Mouse (Mus musculus) c-Kit-positive CD71-positive TER-119-negative erythroid progenitor cells, embryonic 14.5 days (primary cell): ENCODE data around the gene R3hdm2.
A peak's percentile ranks its signal among the peaks of the same experiment; 100 is the strongest.

ENCODE experiments used
- DNase-seq: peaks from one replicate; pipeline ENCODE4 v3.0.0-alpha.2; 2013; ENCODE audit warnings: low read depth

The R3hdm2 gene

GRCm38 (mm10) chr10:127380251-127380691 is at the start of gene R3hdm2:
Gene R3hdm2, plus strand, starts transcription at chr10:127380327.
- DNase-seq: peak; percentile 75

DNA sequence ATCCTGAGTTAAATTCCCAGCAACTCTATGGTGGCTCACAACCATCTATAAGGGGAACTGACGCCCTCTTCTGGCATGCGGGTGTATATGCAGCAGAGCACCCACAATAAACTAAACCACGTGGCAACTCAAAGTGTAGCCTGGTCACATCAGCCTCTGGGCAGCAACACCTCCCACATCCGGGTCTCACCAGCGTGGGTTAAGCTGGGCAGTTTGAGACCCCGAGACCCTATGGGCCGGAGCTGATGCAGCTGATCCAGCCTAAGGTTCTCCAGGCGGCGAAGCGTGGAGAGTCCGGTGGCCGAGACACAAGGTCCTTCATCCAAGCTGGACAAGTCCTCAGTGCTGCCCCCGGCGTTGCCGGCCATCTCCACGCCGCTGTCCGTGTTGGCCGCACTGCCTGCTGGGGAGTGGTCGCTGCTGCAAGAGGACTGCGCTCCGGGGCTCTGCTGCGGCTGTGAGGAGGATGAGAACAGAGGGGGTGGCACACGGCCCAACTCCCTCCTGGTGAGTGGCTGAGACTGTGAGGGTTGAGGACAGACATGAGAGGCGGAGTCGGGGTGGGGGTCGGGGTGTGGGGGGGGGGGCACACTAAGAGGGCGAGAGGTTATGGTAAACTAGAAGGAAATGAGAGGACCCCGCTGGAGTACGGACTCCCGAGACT is 47.8 kb upstream of the R3hdm2 start:
- DNase-seq: no peak

DNA sequence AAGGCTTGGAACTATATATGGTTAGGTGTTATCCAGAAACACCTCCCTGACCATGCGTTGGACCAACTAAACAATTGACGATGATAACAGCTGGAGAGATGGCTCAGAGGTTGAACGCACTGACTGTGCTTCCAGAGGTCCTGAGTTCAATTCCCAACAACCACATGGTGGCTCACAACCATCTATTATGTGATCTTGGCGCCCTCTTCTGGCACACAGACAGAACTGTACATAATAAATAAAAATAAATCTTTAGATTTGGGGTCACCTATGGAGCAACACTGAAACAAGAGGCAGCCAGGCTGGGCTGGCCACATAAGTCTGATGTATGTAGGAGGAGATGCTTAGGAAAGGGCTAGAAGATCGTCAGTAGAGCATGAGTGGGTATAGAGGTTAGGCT is 47.0 kb upstream of the R3hdm2 start:
- no peak for DNase-seq

- no peak for DNase-seq
Measured at GRCm38 (mm10) chr10:127335271-127335670, 44.9 kb upstream of the R3hdm2 start.

DNA sequence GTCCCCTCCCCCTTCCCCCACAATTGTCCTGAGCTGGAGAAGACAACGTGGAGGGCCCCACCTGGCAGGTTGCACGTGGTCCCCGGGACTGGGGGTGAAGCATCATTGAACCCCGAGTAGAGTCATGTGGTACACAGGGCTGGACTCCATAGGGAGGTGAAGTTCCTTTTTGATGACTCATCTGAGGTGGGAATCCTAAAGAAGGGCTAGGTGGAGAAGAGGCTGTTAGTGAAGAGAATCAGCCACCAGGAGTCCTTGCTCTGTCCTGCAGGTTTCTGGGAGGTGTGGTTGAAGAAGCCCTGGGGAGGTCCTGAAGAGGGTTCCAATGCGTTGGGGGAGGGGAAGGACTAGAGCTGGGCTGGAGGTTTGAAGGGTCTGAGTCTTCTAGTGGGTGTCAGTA is 43.2 kb upstream of the R3hdm2 start:
- DNase-seq: no peak

- no peak for DNase-seq
Measured at GRCm38 (mm10) chr10:127337536-127338099, 42.5 kb upstream of the R3hdm2 start.

DNA sequence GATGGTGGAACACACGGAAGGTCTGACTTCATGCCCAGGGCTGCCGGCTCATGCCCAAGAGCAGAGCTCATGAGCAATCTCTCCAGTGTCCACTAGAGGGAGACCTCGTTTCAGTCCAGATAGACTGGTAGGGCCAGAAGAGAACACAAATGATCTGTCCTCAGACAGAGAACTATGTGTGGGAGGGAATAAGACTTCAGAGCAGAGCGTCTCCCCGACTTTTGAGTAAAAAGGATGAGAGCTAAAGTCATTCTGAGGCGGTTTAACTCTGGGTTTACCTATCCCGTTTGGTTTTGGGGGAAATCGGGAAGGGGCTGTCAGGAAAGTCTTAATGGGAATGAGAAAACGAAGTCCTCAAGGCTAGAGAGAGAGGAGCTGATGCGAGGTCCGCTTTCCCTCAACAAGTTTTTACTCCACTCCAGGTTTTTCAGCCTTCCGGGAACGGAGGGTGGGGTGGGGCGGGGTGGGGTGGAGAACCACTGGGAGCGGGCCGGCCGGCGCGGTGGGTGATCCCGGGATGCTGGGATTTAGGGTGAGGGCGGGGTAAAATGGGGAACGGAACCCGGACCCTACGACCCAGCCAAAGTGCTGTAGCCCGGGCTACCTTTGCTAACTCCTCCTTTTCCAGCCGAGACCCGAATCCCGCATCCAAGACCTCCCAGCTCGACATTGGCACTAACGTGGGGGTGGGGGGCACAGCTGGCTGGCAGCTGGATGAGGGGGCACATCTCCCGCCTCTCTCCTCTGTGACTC is 41.0 kb upstream of the R3hdm2 start:
- DNase-seq: peak; percentile 87

DNA sequence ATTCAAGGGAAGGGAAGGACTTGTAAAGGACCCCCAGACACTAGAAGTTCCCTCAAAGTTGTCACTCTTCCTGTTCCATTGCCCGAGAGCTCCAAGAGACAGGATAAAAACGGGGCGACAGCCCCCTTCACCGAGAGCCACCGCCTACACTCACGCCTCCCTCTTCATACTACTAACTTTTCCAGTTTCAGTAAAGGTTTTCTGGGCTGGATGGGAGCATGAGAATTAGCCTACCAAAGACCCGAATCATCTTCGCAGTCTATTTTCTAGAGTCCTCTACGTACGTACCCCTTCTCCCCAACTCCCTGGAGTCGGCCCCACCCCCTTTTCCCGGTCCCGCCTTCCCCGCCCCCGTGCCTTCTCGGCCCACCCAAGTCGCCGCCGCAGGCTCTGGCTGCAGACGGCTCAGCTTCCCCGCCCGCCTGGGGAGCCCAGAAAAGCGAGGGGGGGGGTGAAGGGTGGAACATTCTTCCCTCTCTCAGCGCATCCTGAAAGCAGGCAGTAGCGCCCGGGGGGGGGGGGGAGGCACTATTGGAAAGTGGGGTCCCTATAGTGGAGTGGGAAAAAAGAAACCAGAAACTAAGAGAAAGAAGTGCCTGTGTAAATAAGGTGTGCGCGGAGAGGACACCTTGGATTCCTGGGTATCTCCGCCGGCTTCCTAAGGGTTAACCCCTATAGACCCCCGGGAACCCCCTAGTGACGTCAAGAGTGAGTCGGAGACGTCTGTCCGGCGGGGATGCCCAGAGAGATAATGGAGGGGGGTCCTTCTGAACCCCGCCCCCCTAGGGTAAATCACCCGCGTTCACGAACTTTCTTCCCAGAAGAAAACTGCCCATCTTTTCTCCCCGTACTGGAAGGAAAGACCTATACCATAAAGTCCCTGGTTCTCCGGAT is 40.2 kb upstream of the R3hdm2 start:
- DNase-seq: no peak

DNA sequence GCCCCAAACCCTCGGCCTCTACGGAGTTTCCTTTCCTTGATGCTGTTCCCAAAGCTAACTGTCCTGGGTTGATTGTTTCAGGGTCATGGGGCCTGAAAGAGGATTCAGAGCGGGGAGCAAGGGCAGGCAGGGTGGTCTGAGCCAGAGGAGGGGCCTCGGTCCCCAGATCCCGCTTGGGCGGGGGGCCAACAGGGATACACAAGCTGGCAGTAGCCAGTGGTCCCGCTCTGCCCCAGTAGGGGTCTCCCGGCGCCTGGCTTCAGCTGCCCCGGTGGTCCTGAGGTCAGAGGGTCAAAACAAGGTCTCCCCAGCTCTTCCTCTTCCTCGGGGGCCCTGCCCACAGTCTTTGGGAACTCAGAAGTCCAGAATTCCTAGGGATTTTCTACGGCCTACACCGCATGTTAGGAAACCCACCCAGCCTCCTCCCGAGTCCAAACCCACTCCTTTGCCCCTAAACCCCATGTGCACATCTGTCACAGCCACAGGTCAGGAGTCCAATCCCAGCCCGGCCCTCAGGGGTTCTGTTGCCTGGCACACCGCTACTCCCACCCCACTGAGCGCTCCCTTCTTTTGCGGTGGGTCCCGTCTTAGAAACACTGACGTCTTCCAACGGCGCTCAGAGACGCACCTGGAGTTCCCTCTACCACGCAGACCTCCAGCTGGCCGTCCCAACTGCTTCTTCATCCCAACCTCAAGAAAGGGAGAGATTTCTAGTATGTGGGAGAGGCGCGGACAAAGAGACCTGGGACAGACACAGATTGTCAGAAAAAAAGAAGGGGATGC is 39.4 kb upstream of the R3hdm2 start:
- DNase-seq: no peak

GRCm38 (mm10) chr10:127341360-127341690 is 38.8 kb upstream of the R3hdm2 start:
- DNase-seq: no peak

DNA sequence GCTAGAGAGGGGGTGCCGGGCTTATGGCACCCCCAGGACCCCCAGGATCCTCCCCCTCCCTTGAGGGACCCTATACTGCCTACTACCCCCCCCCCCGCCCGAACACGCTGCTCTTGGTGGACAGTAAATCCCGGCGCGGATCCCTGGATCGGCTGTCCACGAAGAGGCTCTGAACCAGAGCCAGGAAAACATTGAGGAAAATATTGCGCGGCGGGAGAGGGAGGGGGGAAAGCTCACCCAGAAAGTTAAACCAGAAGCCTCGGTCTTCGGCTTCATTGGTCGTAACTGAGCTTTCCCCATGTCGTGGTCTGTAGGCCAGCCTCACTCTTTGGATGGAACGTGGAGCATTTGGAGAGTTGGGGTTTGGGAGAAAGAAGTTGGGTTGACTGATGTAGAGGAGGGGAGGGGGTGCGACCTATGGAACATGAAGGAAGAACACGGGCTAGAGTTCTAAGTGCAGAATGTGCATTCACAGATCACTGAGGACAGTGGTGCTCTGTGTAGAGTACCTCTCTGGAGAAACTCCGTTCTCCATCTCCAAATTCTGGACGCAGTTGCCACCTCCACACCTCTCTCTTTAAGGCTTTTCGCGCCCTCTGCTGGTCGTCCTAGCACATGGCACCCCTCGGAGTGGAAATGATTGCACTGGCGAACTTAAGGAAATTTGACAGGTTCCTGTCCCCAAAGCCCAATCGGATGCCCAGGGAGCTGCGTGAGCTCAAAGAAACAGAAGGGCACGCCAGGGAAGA is 38.1 kb upstream of the R3hdm2 start, which contains the start of gene Gli1:
TSS of gene Gli1 (minus strand) at position 84 of the 749 bp plus-strand sequence.
- DNase-seq: peak; percentile 84

GRCm38 (mm10) chr10:127343029-127343428 is 37.1 kb upstream of the R3hdm2 start:
- no peak for DNase-seq

- no peak for DNase-seq
Measured at GRCm38 (mm10) chr10:127346173-127346572, 34.0 kb upstream of the R3hdm2 start.

DNA sequence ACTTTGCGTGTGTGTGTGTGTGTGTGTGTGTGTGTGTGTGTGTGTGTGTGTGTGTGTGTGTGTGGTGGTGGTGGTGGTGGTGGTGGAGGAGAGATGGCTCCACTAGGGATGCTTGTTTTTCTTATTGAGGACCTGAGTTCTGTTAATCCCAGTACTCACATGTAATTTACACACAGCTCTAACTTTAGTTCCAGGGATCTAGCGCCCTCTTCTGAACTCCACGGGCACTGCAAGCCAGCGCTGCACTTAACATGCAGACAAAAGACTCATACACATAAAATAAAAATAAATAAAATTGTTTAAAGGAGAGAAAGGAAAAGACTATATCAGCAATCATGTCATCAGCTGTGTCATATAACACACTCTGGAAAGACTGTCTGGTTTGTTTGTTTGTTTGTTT is 31.2 kb upstream of the R3hdm2 start:
- peak; percentile 32 for DNase-seq

DNA sequence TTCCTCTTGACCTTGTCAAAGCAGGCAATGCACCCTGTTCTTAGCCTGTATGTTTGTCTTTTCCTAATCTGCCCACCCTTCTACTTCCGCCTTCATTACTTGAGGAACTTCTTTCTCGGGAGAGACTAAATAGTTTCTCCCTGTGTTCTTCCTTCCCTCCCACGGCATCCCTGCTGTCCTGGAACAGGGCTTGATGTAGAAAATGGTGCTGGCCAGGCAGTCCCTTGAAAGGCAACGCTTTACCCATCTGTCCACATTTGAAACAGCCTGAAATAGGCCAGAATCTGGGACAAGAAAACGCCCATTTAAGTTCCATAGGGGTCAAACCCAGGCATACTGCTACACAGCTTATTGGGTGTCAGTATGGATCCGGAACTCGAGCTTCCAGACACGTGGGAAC is 30.3 kb upstream of the R3hdm2 start:
- DNase-seq: no peak

- peak; percentile 40 for DNase-seq
Measured at GRCm38 (mm10) chr10:127350594-127351284, 29.4 kb upstream of the R3hdm2 start.

DNA sequence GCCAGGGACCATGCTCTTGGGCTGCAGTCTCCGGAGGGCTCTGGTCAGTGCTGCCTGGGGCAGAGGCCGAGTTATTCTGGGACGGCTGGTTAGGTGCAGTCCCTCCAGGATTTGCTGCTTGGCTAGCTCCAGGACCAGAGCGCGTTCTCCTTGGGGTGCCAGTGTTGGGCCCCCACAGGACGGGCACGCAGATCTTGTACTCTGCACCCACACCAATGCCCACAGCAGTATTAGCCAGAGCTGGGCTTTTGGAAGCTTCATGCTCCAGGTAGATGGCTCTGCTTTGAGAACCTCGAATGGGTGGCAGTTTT is 28.9 kb upstream of the R3hdm2 start:
- DNase-seq: no peak

DNA sequence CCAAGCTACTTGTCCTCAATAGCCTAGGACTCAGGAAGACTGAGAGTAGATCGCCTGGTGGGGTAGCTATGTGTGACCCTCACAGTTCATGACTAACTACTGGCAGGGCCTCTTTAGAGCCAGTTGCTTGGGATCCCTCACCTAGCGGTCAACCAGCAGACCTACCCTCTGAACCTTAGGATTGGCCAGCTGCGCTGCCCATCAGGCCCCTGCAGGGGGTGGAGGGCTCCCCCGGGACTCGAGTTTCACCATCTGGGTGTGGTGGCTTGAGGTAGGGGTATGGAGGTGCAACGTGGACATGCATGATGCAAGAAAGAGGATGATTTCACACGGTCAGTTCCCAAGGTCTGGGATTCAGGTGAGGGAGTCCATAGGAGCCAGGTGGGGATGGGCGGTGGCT is 28.4 kb upstream of the R3hdm2 start:
- no peak for DNase-seq

DNA sequence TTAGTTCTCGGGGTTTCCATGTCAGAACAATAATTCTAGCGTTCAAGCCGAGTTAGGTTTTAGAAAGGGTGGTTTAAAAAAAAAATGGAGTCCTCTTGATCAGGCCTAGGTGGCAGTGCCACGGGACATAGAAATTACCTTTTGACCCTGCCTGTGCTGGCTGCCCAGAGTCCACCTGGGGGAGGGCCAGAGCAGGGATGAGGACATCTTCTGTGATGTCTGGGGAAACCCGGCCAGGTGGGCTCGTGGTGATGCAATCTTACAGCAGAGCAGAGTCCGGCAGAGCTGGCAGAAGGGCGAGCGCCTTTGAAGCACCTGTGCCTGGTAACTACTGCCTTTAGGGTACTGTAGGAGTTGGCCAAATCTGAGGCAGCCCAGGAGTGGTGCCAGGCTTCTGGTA is 27.9 kb upstream of the R3hdm2 start:
- no peak for DNase-seq

DNA sequence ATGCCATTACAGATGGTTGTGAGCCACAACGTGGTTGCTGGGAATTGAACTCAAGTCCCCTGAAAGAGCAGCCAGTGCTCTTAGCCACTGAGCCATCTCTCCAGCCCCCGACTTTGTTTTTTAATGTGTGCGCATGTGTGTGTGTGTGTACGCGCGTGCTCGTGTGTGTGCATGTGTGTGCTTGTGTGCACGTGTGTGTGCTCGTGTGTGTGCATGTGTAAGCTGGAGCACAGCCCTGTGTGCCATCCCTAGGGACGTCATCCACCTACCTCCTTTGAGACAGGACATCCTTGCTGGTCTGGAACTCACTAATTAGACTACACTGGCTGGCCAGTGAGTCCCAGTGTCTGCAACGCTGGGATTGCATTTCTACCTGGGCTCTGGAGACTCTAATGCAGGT is 27.4 kb upstream of the R3hdm2 start:
- DNase-seq: no peak
